Mouse (Mus musculus) hindlimb bud, embryonic 11.5 days (tissue): ENCODE measurements at regions not wholly inside any gene's neighbourhood (a gene's known extent, or its start where the extent isn't known, plus 50 kb on each side); places are given as distances from the start of the nearest gene placed in this dataset.
A peak's percentile ranks its signal among the peaks of the same experiment; 100 is the strongest.

Experiments
- DNase-seq: peaks from one replicate; pipeline ENCODE4 v3.0.0-alpha.2; 2012; ENCODE audit warnings: low read depth, low spot score; ENCODE audit errors: extremely low spot score

DNA sequence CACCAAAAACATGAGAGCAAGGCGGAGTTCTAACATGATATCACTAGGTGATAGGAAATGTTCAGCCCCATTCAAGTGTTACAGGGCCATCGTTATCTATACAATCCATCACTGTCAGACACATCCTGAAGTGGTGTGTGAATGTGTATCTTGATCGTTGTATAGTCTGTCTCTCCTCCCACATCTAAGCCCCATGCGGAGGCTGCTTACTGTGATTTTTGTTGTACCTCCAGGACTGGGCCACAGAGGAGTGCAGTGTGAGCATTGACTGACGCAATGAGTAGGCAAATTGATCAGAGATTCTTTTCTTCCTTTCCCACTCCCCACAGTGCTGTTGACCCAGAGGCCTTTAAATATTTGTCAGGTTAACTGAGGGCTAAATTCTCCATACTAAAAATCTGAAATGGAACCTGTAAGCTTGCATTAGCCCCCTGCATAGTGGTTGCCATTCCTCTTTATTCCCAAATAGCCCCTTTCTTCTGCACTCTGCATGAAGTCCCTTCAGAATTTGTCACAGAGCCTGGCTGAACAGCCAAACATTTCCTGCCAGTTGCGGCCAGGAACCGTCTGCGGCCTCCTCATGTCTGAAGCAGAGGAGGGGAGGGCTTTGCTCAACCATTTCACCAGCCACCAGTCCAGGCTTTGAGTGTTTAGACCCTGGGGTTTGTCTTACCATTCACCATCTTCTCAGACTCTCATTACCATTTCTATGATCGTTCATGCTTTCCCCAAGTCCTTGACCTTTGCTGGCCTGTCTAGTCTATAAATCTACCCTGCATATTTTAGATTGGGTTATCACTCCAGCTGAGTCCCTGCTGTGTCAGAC is 119.3 kb downstream of the Ttc8 start:
- DNase-seq: no peak

DNA sequence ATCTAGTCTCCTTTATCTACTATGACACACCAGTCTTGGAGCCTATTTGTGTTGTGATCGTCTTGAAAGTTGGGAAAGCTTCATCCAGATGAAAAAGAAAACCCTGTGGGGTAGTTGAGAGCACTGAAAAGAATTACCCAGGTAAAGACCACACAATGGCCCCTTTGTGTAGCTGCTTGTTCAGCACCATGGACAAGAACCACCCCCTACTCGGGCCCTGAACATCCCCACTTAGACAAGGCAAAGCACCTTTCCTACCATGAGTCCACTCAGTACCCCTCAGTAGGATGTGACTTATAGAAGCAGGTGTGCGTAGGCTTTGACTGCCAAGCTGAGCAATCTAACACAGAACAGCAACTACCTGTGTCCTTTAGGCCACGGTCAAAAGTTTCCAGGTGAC is 121.2 kb downstream of the Ttc8 start:
- DNase-seq: no peak

DNA sequence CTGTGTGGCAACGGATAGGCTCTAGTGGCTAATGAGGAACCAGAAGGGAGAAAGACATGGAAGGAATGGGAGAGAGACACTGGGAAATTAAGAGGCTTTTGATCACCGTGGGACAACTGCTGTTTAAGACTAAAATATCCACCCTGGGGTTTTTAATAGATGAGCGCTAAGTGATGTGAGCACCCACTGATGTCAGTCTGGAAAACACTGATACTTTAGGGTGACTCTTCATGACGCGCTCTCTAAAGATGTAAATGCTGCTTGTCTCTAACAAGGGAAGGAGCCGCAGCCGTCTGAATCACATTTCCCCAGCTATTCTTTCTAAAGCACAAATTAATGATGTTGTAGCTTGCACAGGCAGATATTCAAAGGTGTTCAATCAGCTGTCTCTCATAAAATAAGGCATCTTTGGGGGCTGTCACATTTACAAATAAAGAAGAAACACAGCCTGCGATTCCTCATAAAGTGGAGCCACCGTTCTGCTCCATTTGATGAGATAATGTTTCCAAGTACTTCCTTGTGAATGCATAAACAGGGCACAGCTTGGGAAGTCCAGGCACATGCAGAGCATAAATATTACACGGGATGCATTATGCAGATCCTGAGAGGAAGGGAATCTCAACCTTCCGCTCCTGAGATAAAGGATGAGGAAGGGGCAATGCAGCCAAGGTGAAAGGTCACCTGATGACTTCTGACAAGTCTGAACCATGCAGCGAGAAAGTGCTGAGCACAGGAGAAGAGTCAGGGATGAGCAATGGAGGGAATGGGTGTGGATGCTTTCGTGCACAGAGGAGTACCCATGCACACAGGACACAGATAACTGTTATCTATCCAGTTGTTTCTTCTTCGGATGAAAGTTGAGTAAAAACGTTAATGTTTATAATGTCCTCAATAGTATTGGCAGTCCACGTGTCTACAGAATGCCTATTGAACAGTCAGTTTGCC is 122.8 kb downstream of the Ttc8 start:
- DNase-seq: no peak

DNA sequence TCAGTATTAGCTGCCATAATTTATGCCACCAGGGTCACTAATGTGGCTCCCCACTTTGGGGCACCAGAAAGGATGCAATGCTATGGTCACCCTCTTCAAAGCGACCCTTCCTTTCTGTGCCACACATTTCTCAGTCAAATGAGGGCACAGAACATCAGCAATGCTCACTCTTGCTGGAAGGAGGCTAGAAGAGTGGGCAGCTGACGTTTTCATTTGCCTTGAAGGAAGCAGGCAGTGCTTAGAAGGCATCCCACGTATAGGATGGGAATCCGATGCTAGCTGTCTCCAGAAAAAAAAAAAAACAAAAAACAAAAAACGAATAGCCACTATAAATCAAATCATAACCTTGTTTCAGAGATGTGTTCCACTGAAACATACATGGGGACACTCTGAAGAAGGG is 124.1 kb downstream of the Ttc8 start:
- no peak for DNase-seq

DNA sequence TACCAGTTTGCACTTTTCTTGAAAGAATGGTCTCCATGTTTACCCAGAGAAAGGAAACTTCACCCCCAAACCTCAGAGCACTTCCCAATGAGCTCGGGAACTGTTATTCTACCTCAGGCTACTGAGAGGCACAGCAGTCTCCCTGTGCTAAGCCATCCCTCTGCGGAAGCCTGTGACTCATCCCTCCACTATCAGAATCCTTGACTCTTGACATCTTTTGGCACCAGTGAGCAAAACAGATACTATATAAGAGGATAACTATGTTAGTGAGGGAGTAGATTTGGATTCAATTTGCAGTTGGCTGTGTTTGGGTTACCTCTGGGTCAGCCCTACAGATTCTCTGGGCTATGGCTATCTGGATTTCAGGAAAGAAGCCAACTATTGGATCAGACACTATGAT is 130.1 kb downstream of the Ttc8 start:
- DNase-seq: no peak

DNA sequence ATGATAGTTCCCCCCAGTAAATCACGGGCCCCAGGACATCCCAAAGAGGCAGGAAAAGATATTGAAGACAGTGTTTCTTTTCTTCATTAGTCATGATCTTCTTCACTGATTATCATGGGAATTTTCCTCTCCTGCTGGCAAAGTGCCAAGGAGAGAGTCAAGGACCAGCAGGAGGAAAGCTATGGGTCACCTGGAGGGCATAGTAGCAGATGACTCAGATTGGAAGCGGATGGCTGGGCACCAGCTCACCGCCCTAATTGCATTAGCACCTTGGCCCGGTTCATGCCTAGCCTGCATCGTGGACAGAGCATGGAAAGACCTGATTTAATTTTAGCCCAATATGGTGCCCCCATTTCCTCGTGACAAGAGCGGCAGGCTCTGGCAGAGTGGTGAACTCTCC is 132.2 kb downstream of the Ttc8 start:
- DNase-seq: no peak

DNA sequence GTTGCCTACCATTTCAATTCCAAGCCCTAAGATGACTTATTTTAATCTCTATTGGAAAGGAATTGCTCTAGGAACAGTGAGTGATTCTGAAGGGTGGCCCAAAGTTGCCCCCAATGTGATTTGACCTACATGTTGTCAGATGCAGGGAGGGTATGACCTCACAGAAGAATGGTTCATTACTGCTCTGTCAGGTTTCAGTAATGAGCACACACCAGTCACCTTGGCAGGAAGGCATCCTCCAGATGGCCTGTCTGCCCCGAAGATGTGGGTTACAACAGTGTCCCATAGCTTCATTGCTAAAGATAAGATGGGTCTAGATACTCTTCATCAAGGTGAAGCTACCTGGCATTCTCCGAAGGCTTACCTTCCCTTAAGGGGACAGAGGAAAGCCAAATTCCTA is 137.1 kb downstream of the Ttc8 start:
- DNase-seq: no peak

DNA sequence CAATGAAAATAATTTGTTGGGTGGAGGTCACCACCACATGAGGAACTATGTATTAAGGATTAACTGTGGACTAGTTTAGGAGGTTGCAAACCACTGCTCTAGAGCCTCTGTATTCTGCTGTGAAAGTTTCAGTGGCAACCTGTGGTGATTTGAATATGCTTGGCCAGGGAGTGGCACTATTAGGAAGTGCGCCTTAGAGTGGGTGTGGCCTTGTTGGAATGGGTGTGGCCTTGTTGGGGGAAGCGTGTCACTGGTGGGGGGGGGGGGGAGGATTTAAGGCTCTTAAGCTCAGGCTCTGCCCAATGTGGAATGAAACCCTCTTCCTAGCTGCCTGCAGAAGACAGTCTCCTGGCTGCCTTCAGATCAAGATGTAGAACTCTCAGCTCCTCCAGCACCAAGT is 138.5 kb downstream of the Ttc8 start:
- DNase-seq: no peak

DNA sequence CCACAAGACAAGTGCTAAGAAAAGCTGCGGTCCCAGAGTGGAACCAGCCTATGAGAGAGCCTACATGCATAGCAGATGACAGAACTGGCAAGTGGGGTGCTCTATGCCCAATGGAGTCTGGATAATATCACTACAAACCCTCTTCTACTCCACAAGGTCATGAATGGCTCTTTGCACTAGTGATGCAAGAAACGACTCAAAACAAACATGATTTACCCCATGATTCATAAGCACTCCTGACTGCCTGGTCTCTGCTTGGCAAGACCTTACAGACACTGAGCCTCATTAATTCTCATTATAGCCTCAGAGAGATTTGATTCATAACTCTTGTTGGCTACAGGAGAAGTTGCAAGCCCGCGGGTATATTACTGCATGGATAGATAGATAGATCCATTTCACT is 139.1 kb downstream of the Ttc8 start:
- no peak for DNase-seq

DNA sequence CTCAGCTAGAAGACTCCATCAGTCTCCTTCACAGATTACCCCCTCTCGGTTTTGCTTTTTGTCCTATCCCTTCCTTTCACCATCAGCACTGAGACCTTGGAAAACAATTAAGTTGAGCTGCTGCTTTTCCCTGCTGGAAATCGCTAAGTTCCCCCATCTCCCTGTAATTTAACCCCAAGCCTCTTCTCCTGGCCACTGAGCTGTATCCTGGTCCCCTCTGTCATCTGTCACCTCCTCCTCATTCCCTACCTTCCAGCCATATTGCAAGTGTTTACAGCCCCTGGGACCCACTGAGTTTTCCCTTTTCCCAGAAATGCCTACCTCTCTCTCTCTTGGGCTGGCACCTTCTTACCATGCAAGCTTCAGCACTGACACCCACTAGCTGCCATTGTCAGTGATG is 140.3 kb downstream of the Ttc8 start:
- no peak for DNase-seq

DNA sequence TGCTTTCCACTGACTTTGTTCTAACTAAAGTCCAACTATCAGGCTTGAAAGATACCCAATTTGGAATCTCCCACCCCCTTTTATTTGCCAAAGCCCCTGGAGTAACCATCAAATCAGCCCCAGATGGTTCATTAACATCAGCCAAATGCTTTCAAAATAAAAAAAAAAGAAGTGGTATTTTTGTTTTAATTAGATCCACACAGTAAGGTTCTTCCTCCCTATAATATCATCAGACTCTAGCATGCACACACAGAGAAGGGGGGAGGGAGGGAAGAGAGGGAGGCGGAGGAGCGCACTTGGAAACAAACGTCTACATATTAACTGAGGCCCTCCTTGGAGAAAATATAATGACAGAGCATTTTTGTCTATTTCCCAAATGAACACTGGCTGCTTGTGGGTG is 143.1 kb downstream of the Ttc8 start:
- no peak for DNase-seq

DNA sequence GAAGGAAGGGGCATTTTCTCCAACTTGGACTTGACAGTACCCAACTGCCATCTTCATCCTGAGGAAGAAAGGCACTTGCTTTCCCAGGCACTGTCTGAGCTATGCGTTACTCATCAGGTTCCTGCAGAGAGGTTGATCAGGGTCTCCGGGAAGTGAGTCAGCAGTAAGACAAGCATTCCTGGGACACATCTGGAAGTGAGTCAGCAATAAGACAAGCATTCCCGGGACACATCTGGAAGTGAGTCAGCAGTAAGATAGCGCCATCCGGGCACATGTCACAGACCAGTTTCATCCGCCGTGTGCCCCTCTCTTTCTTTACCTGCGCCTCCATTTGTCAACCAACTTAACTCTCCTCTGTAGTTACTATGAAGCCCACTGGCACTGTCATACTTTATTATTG is 143.5 kb downstream of the Ttc8 start:
- DNase-seq: no peak

DNA sequence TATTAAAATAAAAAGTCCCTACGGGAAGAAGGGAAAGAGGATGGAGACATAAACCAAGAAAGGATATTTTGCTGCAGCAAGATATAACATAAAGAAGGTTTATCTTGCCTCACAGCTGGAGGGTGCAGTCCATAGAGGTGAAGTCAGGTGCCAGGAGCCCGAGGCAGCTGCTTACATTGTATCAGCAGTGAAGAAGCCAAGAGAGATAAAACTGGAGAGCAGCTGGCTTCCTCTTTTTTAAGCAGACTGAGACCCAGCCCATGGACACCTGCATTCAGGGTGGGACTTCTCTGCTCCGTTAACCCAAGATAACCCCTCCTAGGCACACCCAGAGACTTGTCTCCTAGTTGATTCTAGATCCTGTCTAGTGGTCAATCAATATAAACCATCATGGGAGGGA is 147.6 kb downstream of the Ttc8 start:
- DNase-seq: no peak

DNA sequence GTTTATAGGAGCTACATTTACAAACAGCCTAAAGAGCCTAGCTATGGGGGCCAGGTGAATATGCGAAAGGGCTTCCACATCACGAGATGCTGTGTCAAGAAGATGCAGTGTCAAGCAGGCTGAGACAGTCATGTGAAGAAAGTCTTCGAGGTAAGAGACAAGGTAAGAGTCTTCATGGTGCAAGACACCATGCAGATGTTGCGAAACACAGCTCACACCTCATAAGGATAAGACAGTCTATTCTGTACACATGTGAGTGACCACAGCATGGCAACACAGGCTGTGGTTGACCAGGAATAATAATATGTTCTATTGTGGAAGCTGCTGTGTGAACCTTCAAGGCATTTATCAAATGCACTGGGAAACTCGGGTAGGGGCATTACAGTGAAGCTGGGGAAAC is 153.4 kb downstream of the Ttc8 start:
- DNase-seq: no peak

DNA sequence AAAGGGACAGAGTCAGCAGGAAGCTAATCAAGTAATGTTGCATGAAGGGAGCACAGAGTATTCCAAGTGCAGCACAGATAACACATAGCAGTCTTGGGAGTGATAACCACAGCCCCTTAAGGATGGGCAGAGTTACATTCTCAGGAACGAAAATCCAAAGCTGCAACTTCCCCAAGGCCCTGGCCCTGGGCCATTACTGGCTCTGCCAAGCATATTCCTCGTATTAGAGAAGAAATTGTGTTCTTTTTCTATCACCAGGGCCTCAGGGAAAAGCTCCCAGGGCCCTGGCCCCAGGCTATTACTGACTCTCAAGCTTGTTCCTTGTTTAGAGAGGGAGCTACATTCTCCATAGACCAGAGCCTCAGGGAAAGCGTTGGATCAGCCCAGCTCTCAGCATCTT is 157.0 kb downstream of the Ttc8 start:
- DNase-seq: no peak

DNA sequence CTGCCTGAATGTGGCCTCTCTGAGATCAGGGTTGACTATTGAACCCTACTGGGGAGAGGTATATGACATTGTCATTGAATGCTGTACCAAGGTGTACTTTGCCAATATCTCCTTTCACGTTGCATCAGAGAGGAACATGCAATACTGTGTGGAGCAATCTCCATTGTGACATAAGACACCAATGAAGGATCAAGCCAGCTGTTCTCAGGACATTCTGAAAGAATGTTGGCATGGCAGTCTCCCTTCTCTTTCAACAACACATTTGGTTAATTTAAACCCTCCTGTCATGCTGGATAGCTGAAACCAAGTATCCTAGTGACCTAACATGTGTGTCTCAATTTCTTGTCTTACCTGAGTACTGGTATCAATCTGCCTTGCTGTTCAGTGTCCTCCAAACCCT is 159.5 kb downstream of the Ttc8 start:
- DNase-seq: no peak

DNA sequence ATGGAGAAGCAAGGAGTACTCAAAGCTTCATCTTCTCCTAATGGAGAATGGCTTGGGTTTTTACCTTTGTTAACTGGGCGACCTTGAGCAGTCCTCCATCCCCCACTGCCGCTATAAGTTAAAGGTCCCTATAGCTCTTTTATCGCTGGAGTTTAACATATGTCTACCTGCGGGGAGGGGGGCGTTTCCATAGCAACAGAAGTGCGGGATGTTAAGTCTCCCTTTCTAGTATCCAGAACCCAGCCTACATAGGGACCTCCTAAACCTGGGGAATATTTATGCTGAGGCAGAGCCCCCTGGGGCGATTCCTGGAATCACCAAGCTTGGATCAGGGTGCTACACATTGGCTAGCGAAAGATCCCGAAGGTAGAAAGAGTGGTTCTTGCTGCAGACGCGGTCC is 163.2 kb downstream of the Ttc8 start:
- DNase-seq: no peak

DNA sequence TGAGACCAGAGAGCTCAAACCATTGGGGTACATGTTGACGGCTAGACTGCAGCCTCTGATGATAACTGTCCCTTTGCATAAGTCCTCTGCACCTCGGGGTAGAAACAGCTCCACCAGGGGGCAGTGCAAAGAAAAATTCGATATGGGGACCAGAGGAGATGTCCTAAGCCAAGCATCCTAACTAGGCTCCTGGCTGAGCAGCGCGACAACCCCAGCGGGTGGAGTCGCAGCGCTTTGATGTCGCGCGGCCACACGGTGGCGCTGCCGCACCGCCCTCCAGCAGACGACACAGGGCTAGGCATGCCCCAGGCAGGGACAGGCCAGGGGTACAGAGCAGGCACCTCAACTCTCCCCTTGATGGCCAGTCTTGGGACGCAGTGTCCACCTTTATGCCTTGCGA is 163.8 kb downstream of the Ttc8 start:
- peak; percentile 54 for DNase-seq

DNA sequence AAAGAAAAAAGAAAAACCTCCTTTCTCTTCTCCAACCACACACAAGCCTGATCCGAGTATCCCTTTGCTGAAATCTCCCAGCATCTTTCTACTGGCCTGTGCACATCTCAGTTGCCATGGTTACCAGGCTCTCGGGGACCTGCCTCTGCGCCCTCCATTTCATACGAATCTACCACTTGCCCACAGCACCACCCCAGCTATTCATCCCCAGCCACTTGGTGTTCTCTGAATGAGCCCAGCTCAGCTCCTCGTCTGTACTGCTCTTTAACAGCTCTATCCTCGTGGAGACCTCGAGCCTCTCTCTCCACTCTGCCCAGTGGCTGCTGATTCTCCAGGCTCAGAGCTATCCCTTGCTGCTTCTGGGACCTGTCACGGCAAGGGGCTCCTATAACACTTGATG is 166.9 kb downstream of the Ttc8 start:
- DNase-seq: no peak

DNA sequence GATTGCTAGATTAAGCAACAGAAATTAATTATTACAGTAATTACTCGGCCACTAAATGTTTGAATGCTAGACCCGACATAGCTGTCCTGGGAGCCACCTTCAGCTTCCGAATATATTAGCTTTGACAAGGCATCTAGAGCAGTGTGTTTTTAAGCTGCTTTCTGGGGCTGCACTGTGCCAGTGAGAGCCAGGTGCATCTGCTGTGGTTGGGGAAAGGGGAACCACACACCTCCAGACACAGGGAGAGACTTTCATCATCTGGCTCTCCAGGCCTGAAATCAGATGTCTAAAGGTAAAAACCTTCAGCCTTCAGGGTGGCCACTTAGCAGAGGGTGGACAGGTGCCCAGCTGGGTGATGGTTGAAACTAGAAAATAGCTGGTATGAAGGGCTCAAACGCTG is 171.4 kb downstream of the Ttc8 start:
- DNase-seq: no peak

DNA sequence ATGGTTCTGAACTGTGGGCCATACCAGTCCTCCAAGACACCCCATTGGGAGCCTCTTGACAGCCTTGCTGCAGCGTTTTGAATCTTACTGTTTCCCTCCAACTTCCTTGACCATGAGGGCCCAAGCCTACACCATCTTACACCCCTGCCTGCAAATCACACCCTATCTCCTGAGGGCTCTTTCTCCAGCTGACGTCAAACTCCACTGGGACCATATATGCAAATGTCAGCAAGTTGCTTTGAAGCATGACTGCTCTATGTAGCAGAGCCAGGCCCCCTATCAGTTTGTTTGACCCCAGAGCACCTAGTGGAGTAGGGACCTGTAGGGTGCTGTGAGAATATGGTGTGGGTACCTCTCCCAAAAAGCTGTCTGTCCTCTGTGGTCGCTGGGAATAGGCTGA is 172.8 kb downstream of the Ttc8 start:
- DNase-seq: no peak

DNA sequence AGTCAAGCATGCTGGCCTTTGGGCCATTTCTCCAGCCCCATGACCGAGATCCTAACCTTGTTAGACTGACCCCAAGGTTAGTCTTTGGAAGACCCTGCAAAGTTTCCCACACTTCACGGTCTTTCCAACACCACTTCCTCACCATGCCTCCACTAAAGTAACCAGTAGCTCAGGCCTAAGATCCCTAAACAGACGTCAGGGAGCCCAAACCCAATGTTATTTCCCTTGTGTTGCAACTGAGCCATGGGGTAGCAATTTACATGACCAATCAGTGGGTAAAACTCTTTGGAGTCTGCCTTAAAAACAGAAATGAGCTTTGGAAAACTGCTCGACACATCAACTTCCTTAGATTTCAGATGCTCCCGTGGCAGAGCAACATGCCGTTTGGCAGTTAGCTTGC is 173.6 kb downstream of the Ttc8 start:
- no peak for DNase-seq
